Mouse (Mus musculus) monocyte, adult 2 months (primary cell): ENCODE data around the gene Resf1.
"Not testable (repeated sequence)": the region's sequence is repeated elsewhere in the genome, so short reads cannot be mapped to it uniquely, and the experiment has no call there.

Experiments
- DNase-seq, 2 experiments: peaks; one replicate each; pipeline ENCODE4 v3.0.0; 2022; ENCODE audit warnings: low spot score in 2 of 2, low read depth in 1 of 2

Resf1 gene

DNA sequence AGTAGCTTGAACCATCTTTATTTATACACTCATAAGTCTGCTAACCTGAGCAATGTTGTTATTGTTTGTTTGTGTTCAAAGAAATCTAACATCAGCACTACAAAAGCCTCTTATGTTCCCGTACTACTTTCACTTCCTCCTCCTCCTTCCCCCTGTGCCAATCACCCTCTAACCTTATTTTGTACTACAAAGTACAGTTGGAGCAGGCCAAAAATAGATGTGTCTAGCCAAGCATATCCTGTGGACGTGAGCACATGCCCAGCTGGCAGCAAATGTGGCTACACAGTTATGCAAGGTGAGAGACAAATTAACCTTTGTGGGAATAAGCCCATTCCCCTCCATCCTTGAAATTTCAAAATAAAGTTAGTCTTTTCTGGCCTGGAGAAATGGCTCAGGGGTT, 34.6 kb downstream of the Resf1 start:
- peak in 1 of 2 experiments; percentile 17 for DNase-seq

GRCm38 (mm10) chr6:149344372-149344771, 35.2 kb downstream of the Resf1 start:
- DNase-seq = no peak

- peak in 1 of 2 experiments; percentile 17 for DNase-seq
These were observed 39.0 kb downstream of the Resf1 start for GRCm38 (mm10) chr6:149348211-149348610.

- no peak for DNase-seq
These were observed 45.7 kb downstream of the Resf1 start for GRCm38 (mm10) chr6:149354826-149355495.

- not testable (repeated sequence) for DNase-seq
These were observed 46.6 kb downstream of the Resf1 start for GRCm38 (mm10) chr6:149355799-149356198.

- no peak for DNase-seq
These were observed 47.9 kb downstream of the Resf1 start for GRCm38 (mm10) chr6:149357155-149357554.

DNA sequence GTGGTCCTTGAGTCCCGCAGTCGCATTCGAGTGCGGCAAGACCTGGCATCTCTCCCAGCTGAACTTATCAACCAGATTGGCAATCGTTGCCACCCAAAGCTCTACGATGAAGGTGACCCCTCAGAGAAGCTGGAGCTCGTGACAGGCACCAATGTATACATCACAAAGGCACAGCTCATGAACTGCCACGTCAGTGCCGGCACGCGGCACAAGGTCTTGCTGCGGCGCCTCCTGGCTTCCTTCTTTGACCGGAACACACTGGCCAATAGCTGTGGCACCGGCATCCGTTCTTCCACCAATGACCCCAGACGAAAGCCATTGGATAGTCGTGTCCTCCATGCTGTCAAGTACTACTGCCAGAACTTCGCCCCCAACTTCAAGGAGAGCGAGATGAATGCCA, 53.3 kb downstream of the Resf1 start:
- DNase-seq = not testable (repeated sequence)

- not testable (repeated sequence) for DNase-seq
These were observed 56.8 kb downstream of the Resf1 start for GRCm38 (mm10) chr6:149365975-149366374.

DNA sequence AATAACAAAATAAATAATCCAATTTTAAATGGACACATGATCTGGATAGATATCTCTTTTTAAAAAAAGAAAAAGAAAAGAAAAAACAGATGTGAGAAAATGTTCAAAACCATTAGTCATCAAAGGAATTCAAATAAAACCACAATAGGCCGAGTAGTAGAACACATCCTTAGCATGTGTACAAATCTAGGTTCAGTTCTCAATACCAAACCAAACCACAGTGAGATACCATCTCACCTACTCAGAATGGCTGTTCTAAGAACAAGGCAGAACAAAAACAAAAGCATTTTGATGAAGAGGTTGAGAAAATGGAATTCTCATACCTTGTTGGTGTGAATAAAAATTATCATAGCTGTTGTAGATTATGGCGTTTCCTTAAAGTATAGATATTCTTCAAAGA, 57.2 kb downstream of the Resf1 start:
- DNase-seq = no peak

GRCm38 (mm10) chr6:149374986-149375457, 65.8 kb downstream of the Resf1 start:
- DNase-seq = peak; percentile 52 to 70

GRCm38 (mm10) chr6:149383531-149383930, 74.3 kb downstream of the Resf1 start:
- DNase-seq = no peak
